Mouse (Mus musculus) ovary, postnatal 14 days (tissue): ENCODE data around the gene Tsks.
A peak's percentile ranks its signal among the peaks of the same experiment; 100 is the strongest.

Source experiments
- DNase-seq: peaks from one replicate; pipeline ENCODE4 v3.0.0; 2022; ENCODE audit warnings: low spot score

Tsks gene

DNA sequence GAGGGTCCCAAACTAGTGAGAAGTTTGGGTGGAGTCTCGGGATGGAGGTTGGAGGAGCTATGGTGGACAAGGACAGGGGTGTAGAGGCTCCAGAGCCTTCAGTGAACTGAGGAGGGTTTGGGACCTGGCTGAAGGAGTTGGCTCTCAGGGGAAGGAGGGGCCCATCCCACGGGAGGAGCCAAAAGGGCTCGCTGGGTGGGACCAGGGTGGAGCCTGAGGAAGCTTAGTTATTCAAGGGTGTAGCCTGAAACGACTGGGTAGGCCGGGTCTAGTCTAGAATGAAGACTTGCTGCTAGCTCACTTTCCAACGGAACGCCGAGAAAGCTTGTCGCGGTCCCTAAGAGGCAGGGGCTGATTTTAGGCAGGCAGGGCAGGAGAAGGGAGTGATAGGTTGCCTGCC is 9.0 kb downstream of the Tsks start:
- no peak for DNase-seq

DNA sequence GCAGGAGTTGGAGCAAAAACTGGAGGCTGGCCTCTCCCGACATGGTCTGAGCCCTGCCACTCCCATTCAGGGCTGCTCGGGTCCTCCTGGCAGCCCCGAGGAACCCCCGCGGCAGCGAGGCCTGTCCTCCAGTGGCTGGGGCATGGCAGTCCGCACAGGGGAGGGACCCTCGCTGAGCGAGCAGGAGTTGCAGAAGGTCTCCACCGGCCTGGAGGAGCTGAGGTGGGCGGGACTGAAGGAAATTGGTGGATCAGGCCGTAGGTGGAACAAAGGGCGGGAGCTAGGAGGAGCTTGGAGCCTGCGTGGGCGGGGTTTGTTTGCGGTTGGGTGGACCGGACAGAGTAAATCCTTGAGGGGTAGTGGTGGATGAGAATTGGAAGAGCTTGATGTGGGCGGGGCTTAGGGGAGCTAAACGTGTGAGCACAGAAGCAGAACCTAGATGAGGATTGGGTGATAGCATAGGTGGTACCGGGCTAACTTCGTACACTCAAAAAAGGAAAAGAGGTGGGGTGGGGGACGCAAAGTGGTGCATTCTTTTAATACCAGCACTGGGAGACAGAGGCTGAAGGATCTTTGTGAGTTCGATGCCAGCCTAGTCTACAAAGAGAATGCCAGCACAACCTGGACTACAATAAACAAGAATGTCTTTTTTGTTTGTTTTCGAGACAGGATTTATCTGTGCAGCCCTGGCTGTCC is 9.8 kb downstream of the Tsks start:
- peak; percentile 87 for DNase-seq

DNA sequence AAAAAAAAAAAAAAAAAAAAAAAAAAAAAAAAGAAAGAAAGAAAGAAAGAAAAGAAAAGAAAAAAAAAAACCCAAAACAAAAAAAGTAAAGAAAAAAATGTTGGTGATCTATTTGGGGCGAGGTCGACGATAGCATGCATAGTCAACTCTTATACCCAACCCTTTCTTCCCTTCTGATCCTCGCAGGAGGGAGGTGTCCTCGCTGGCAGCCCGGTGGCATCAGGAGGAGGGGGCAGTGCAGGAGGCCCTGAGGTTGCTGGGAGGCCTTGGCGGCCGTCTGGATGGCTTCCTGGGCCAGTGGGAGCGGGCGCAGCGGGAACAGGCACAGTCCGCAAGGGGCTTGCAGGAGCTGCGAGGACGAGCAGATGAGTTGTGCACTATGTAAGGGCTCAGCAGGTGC is 10.6 kb downstream of the Tsks start:
- DNase-seq, result no peak

DNA sequence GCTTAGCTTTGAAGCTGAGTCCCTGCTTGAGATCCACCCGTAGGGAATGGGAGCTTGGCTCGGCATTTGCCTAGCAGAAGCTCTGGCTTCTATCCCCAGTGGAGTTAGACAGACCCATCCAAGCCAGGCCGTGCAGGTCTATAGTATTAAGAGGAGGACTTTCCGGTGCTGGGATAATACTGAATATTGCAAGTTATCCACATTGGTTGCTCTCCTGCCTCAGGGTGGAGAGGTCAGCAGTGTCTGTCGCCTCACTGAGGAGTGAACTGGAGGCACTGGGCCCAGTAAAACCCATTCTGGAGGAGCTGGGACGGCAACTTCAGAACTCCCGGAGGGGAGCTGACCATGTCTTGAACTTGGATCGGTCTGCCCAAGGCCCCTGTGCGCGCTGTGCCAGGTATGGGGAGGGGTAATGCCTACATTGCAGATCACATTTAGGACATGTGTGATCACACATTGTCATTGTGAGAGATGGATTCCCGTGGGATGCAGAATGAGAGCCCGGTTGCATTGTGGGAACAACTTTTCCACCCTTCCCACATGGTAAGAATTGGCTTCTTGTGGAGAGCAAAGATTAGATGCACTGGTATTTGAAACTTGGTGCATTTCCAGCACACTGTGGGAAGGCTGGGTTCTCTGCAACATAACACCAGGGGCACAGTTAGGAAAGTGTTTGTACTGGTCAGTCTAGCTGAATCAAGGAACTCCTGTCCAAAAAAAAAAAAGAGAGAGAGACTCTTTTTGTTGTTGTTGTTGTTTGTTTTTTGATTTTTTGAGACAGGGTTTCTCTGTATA is 11.3 kb downstream of the Tsks start:
- no peak for DNase-seq

DNA sequence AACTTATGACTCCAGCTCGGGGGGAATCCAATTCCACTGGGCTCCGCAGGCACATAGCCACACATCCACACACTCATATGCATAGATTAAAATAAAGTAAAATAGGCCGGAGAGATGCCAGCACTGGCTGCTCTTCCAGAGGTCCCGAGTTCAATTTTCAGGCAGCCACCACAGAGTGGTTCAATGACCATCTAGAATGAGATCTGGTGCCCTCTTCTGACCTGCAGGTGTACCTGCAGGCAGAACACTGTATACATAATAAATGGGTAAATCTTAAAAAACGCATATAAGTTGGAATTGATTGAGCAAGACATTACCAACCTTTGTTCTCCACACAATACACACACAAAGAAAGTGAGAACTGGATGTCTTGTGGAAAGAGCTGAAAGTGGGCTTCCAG is 12.6 kb downstream of the Tsks start:
- DNase-seq, result no peak

DNA sequence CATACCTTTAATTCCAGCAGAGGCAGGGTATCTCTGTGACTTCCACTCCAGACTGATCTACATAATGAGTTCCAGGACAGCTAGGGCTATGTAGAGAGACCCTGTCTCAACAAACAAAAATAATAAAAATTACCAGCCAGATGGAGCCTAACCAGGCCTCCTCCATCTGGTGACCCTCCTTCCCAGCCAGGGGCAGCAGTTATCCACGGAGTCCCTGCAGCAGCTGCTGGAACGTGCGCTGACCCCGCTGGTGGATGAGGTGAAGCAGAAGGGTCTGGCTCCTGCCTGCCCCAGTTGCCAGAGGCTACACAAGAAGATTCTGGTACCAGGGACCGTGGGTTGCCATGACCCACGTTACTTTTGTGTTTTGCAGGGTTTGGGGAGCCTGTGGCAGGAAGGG is 13.3 kb downstream of the Tsks start:
- no peak for DNase-seq

DNA sequence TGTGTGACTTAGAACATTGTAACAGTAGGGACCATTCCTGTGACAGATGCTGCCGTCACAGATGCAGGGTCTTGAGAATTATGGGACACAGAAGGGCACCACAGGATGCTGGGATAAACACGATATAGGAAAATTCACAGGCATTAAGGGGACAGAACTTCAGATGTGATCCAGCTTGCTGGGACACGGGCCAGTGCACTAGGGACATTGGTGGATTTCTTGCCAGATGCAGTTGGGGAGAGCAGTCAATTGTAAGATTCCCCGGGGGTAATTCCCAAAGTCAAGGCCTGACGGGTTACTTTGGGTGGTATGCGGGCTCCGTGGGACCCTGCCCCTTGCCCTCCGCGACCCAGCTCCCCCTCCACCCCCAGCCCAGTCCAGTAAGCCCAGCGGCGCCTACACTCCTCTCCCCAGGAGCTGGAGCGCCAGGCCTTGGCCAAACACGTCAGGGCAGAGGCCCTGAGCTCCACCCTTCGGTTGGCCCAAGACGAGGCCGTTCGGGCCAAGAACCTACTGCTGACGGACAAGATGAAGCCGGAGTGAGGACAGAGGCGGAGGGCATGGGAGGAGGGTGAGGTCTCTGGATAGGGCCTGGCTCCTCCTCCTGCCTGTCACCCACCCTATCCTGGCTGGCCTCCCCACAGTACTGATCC is 14.3 kb downstream of the Tsks start:
- DNase-seq, result no peak

DNA sequence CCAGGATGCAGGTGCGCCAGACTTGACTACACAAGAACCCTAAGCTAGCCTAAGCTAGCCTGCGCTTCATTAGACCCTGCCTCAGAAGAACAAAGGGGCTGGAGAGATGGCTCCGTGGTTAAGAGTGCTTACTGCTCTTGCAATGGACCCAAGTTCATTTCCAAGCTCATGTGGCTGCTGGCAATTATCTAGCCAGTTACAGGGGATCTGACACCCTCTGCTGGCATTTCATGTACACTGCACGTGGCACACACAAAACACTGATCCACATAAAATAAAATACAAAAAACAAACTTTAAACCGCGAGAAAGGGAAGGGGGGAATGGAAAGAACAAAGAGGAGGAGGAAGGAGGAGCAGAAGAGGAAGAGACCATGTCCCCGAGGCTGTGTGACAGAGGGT is 15.2 kb downstream of the Tsks start:
- DNase-seq, result no peak

DNA sequence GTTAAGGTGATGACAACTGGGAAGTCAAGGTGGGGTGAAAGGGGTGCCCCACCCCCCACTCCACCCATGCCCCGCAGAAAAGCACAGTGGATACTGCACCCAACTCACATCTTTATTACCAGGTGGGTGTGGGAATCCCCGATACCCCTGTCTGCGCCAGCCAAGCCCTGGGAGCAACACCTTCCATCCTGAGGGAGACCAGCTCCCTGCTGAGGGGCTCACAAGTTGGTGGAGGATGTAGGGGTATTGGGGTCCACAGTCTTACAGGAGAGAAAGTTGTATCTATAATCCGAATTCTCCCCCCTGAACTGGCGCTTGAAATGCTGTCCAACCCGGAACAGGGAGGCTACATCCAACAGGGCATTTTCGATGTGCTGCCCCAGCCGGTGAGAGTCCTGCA is 16.3 kb downstream of the Tsks start:
- DNase-seq, result no peak

DNA sequence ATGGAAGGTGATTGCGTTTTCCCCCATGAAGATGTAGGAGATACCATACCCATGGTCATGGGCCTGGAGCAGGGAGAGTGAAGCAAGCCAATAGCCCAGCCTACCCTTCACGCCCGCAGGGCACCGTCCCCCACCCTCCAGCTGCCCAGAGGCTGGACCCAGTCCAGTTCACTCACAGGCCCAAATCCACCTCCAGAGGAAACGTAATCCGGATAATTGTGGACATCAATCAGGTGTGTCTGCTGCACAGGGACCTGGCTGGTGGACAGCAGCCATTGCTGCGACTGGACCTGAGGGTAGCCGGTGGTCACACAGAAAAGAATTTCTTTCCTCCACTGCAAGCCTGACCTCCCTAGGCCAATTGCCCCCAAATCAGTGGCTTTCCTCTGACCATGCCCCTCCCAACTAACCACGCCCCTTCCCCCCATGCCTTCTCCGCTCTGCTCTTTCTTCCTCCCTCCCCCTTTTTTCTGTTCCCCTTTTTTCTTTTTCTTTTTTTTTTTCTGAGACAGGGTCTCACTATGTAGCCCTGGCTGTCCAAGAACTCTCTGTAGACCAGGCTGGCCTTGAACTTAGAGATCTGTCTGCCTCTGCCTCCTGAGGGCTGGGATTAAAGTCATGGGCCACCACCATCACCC is 17.0 kb downstream of the Tsks start:
- DNase-seq, result no peak

DNA sequence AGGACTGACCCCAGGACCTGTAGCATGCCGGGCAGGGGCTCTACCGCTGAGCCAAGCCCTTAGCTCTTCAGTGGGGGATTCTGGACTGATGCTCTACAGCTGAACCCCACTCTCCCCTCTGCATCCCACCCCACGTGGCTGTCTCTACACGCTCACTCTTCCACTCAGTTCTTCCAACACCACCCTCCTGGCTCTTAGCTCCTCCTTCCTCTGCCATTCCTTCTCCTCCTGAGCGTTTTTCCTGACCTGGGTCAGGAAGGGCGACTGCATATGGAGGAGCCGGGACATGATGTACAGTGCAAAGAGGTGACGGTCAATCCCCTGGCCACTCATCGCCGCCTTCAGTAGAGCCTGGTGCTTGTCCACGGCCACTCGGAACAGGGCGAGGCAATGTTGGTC is 17.5 kb downstream of the Tsks start:
- no peak for DNase-seq

DNA sequence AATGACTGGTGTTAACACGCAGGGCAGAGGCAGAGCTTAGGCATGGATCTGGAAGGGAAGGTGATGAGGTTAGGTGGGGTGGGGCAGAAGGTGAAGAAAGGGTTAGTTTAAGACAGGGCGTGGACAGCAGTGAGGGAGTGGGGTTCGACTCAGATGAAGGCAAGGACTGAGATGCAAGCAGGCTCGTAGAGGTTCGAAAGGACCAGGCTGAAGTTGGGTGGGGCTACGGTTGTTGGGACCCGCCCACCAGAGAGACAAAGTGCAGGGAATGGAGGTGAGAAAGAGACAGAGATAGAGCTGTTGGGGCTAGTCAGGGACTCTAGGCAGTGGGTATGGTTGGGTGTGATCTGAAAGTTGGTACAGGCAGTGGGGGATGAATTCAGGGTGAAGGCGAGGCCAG is 19.3 kb downstream of the Tsks start:
- no peak for DNase-seq

DNA sequence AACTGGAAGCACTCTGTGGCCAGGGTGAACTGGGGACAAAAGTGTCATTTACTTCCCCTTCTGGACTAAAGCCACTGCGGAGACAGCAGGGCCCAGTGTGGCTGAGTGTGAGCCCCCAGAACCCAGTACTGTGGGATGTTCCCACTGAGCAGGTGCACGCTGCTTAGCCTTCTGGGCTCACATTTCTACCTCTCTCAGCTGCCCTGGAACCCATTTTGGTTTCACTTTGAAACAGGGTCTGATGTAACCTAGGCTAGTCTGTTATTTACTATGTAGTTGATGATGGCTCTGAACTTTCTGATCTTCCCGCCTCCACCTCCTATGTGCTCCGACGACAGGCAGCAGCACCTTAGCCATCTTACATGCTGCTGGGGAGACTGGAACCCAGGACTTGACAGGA is 19.8 kb downstream of the Tsks start:
- no peak for DNase-seq

DNA sequence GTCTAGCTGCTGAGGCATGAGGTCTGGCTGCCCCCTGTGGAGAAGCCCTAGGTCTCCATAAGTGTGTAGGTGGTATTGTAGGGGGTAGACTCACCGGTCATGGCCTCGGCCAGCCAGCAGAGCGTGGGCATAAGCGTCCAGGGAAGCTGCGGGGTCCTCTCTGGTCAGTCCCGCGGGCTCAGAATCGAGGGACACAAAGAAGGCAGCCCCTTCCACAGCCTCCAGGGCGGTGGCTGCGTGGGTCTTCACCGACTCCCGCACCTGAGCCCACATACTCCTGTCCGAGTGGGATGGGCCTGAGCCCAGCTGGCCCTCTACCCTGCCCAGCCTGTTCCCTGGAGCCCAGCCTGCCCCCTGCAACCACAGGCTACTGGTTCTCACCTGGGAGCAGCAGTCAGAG is 22.0 kb downstream of the Tsks start:
- DNase-seq, result no peak

DNA sequence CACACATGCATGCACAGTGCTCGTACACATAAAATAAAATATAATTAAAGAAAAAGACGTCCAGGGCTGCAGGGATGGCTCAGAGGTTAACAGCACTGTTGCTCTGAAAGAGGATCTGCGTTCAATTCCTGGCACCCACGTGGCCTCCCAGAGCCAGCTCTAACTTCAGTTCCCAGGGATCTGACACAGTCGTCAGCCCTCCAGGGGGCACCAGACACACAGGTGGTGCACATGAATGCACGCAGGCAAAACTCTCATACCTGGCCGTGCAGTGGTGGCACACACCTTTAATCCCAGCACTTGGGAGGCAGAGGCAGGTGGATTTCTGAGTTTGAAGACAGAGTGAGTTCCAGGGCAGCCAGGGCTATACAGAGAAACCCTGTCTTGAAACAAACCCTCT is 23.0 kb downstream of the Tsks start:
- no peak for DNase-seq

DNA sequence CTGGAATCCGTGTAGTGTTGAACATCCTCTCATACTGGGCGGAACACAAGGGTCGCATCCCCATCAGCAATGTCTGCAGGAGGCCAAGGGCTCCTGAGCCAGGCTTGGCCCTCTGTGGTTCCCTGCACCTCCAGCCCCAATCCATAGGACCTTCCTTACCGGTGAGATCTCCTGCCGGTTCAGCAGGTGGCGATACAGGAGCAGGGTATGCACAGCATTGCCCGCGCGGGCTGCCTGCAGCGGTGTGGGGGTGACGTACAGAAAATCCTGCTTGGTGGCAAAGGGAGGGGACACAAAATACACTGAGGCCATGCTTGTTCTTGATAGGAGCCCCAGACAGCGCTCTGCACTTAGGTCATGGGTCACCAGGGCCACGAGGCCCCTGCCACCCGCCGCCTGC is 23.6 kb downstream of the Tsks start:
- DNase-seq, result no peak

DNA sequence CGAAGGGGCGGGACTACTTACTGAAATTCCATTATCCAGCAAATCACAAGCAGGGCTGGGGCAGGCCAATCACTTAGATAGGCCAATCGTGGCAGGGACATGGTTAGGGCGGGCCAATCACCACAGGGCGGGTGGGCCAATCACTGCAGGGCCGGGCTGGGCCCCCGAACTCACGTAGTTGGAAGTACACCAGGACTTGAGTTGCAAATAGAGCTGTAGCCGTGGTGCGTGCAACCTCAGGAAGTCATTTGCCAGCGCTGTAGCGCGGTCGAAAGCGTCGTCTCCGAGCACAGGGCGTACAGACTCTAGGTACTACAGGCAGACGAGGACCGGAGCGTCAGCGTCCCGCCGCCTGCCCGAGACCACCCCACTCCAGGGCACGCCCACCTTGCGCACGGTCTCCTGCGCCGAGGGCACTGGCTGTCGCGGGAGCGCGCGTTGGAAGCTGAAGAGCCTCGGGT is 27.3 kb downstream of the Tsks start:
- DNase-seq, result peak; percentile 69

DNA sequence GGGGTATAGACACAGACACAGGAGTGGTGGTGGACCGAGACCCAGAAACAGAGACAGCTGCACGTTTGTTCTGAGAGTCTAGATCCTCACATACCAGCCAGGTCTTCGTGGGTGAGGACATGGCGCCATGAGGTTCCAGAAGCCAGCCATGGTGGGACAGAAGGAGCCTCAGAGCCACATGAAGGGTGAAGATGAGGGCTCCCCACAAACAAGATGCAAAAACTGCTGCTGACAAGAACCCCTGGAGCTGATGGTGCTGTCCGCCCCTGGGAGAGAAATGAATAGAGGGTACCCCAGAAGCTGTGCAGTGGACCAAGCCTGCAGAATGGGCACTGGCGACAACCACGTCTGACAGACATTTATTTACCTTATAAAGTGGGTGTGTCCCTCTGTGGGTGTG is 28.1 kb downstream of the Tsks start:
- no peak for DNase-seq

DNA sequence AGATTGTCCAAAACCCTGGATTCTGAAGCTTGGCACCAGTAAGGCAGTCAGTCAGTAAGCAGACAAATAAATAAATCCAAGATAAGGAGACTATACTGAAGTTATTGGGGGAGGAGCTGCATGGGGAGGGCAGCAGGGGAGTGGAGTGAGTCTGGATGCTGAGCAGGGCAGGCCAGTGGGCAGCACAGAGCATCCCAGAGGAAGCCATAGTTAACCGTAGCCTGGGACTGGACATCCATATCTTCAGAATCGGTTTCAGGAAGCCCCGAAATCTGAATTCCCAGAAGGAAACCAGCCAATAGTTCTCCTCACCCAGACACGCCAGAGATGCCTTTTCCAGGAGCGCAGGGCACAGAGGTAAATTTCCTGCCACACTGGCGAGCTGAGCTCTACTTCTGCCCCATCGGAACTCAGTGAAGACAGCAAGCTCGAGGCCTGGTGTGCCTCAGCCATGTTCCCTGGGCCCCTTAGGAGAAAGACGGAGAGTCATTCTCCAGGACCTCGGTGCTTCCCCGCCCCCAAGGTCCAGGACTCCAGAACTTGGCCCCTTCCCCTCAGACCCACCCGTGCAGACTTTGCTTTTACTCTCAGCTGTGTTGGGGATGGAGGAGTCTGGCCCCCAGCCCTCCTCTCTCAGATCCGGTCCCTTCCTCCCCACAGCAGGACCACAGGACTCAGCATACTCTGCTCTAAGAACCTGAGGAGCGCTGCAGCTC is 30.6 kb downstream of the Tsks start:
- no peak for DNase-seq

DNA sequence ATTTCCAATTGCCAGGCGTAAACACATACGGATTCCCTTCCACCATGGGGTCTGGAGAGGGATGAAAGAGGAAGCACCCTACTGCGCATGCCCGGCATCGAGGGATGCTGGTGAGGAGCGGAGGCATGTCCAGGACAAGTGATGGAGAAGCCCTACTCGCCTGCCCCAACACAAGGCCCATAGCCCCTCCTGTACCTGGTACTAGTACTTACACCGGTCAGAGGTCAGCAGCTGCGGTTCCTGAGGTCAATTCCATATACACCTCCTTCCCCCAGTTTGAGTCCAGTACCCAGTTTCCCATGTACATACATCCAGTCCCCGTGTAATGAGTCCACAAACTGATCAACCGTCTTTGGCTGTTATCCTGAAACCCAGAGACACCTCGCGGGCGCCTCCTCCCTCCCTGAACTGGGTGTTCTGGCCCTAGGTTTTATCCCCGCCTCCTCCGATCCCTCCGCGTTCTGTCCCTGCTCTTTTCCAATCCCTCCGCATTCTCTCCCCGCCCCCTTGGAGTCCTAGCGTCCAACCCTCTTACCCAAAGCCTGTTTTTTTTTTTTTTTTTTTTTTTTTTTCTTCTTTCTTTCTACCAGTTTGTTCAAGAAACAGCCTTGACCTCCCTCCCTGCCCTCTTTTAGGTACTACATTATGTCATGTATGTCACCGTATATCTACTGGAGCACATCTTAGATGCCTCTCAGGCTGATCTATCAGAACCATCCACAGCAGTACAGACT is 31.5 kb downstream of the Tsks start, which contains the start of gene Cpt1c:
Gene Cpt1c (minus strand): TSS at position 469 of the 734 bp plus-strand sequence.
- peak; percentile 76 for DNase-seq

DNA sequence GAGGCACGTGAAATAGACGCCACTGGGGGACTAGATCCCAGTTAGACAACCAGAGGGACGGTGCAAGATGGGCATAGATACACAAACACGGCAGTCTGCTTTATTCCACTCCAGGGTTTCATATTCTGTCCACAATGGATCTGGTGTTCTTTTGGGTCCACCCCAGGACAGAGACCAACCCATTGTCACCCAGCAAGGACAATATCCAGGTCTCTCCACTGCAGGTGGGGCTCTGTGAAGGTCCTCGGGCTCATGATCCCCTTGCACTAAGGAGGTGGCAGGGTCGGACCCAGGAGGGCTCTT is 32.1 kb downstream of the Tsks start:
- no peak for DNase-seq

DNA sequence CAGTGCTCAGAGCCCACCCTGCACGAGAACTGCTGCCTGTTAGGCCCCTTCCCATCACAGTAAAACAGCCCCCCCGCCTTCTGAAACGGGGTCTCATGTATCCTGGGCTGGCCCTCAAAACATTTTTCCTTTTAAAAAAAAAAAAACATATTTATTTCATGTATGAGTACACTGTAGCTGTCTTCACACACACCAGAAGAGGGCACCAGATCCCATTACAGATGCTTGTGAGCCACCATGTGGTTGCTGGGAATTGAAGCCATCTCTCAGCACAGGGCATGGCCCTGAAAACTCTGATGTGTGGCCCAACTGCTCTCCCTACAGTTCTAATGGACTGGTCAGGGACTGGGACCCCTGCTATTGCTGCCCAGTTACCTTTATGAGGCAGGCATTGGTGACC is 35.3 kb downstream of the Tsks start:
- no peak for DNase-seq
